Mouse (Mus musculus) lung, adult 18-20 months (tissue): Measurements from ENCODE around the gene Txn1.

Experiments used
- DNase-seq, 2 experiments: peaks; one replicate each; pipeline ENCODE4 v3.0.0; 2022; ENCODE audit warnings: mixed read lengths in 2 of 2

The Txn1 gene

DNA sequence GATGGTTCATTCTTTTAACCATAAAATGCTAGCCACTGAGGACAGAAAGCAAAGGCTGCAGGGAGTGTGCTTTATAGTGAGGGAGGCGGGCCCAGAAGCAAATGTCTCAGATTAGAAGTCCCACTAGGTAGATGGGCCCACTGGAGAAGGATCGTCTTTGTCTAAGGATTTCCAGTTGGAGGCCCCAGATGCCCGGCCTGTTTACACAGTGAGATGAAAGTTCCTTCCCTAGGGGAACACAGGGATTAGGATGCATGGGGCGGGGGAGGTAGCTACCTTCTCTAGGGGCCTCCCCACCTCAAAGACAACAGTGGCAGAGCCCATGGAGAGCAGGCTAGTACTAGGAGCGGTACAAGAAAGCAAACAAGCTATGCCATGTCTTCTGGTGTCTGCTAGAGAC lies 61.1 kb downstream of the Txn1 start:
- peak in 1 of 2 experiments; percentile 1 for DNase-seq
